Mouse (Mus musculus) liver, adult 2 months (tissue): ENCODE results near the gene Ccdc85c. TPM values are rescaled to one million over a fixed set of nuclear protein-coding genes. Genes with fewer than 3 reads are reported as not detected.

Experiments used
- DNase-seq: peaks from one replicate; pipeline ENCODE4 v3.0.0-alpha.2; 2011; ENCODE audit warnings: low read depth, low spot score; ENCODE audit errors: extremely low read depth
- H3K27ac ChIP-seq: fragments of 200-500 bp; replicated peaks from 2 replicates; pipeline ENCODE4 v1.5.1; 2012; ENCODE audit warnings: low read depth, mild to moderate bottlenecking, control low read depth, inconsistent platforms, low read length; ENCODE audit not compliant: insufficient read depth
- H3K27me3 ChIP-seq: fragments of 200-500 bp; 2 replicates; pipeline ENCODE4 v1.6.1; 2012; ENCODE audit warnings: mild to moderate bottlenecking, moderate library complexity, low read length, inconsistent platforms; ENCODE audit not compliant: control insufficient read depth, insufficient read depth
- H3K36me3 ChIP-seq: fragments of 200-500 bp; 2 replicates; pipeline ENCODE4 v1.6.1; 2012; ENCODE audit warnings: low read length, inconsistent platforms; ENCODE audit not compliant: control insufficient read depth, insufficient read depth
- H3K4me1 ChIP-seq: fragments of 200-500 bp; 2 replicates; pipeline ENCODE4 v1.6.1; 2011; ENCODE audit warnings: low read length; ENCODE audit not compliant: control insufficient read depth, insufficient read depth
- H3K4me3 ChIP-seq: fragments of 200-500 bp; 2 replicates; pipeline ENCODE4 v1.5.1; 2011; ENCODE audit warnings: low read depth, mild to moderate bottlenecking, control low read depth, low read length, moderate library complexity; ENCODE audit not compliant: insufficient read depth
- H3K79me2 ChIP-seq: fragments of 200-500 bp; 2 replicates; pipeline ENCODE4 v1.6.1; 2012; ENCODE audit warnings: inconsistent platforms, mild to moderate bottlenecking, low read length, moderate library complexity; ENCODE audit not compliant: control insufficient read depth, insufficient read depth
- H3K9ac ChIP-seq: fragments of 200-500 bp; 2 replicates; pipeline ENCODE4 v1.6.1; 2012; ENCODE audit warnings: low read depth, mild to moderate bottlenecking, control low read depth, inconsistent platforms, low read length
- CTCF ChIP-seq: fragments of 200-500 bp; IDR thresholded peaks from 2 replicates; pipeline ENCODE4 v1.5.1; 2011; ENCODE audit warnings: low read depth, low read length, control low read depth
- POLR2A ChIP-seq: fragments of 200-500 bp; IDR thresholded peaks from 2 replicates; pipeline ENCODE4 v1.6.1; 2011; ENCODE audit warnings: low read length, control low read depth; ENCODE audit not compliant: insufficient read depth; ENCODE audit errors: extremely low read depth
- WGBS: fragments of 180-500 bp; shearing (Covaris S2); methylation state at CpG from one replicate; pipeline ENCODE4 v1.1.7; 2018; 5-methylcytosine and 5-hydroxymethylcytosine counted together
- polyA plus RNA-seq: library from polyadenylated mRNA; depleted of rRNA; stranded (reverse); fragments of >200 nt; gene quantifications from 2 replicates; pipeline ENCODE4 v1.2.3, GENCODE M21; 2012
- total RNA-seq: library from RNA; depleted of rRNA; stranded (reverse); fragments of >200 nt; gene quantifications from 2 replicates; pipeline ENCODE4 v1.2.3, GENCODE M21; 2014

The Ccdc85c gene
- total and polyA plus RNA-seq, 2 experiments: 4.1 to 15.2 TPM

- 74% methylated on average over 6 of the region's 6 CpGs for WGBS
- Histone ChIP-seq H3K4me3 (no peak overlapping the region), H3K27me3 (no peaks in the 10 kb centered on the region), H3K79me2 (peaks cover 43% of the 10 kb centered on the region), H3K27ac (no peak overlapping the region), H3K36me3 (no peaks in the 10 kb centered on the region), H3K4me1 (peaks cover 29% of the 10 kb centered on the region), H3K9ac (no peak overlapping the region)
- no peak for DNase-seq
- no peak for TF ChIP-seq CTCF
- no peak for TF ChIP-seq POLR2A
Observed at GRCm38 (mm10) chr12:108237300-108238006, 37.8 kb downstream of the Ccdc85c start.

DNA sequence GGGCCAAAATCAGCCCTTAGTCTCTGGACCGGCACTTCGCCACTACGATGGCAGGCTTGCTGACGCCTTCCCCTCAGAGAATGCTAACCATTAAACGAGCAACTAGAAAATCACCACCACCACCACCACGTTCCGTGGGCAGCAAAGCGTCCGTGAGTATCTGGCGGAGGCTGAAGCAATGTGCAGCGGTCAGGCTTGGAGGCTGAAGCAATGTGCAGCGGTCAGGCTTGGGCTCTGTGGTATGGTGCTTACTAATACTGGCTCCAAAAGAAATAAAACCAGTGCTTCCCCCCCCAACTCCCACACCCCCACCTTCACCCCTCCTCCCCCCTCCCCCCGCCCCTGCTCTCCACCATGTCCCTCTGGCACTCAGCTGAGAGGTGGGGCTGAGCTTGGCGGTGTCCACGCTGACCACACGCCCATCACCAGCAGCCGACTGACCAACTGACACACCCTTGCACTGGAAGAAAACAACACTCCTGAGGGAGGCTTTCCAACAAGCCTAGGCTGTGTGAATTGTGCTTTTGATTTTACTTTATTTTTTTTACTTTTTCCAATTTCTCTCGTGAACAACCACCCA is 39.2 kb downstream of the Ccdc85c start:
- H3K4me1 ChIP-seq: peaks cover 31% of the 10 kb centered on the region
- 71% methylated on average over 18 of the region's 18 CpGs for WGBS
- TF ChIP-seq POLR2A (no peak), CTCF (no peak)
- H3K27me3 ChIP-seq: no peaks in the 10 kb centered on the region
- H3K36me3 ChIP-seq: no peaks in the 10 kb centered on the region
- no peak for DNase-seq
- H3K27ac ChIP-seq: 0 out of 2 replicates have a peak overlapping the region, but pooled peaks have one; percentile 8
- H3K4me3 ChIP-seq: no peak overlapping the region
- H3K9ac ChIP-seq: no peak overlapping the region; the same call in 1 of the 2 replicates
- H3K79me2 ChIP-seq: peaks cover 48% of the 10 kb centered on the region

DNA sequence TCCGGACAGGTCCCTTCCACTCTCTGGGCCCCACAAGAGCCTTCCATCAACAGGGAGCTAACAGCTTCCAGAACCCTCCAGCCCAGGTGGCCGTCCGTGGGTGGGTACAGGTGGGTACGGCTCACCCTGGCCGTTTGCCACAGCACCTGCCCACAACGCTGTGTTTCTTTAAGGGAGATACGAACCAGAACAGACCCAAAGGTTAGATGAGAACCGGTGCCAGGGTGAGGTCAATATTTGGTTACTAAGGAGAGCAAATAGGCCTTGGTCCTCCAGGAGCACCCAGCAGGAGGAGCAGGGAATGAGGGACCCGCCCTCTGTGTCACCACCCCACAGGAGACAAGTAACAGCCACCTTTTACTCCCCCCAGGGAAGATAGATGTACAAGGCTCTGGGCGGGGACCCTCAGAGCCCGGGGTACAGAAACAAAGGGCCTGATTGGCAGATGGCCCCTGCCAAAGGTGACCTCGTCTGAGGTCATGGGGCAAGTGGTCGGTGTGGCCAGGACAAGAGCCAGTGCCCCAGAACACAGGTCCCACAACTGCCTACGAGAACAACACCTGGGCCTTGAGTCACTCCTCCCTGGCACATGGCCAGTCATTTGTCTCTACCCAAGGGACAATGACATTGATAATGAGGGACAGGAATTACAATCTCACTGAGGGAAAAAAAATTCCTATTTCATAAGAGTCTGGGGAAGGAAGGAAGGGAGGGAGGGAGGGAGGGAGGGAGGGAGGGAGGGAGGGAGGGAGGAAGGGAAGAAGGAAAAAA is 40.2 kb downstream of the Ccdc85c start:
- Histone ChIP-seq H3K27me3 (no peaks in the 10 kb centered on the region), H3K36me3 (no peaks in the 10 kb centered on the region), H3K9ac (no peak overlapping the region), H3K4me3 (no peak overlapping the region), H3K4me1 (peaks cover 27% of the 10 kb centered on the region), H3K79me2 (peaks cover 50% of the 10 kb centered on the region), H3K27ac (peak overlapping the region; percentile 72)
- 0 out of 2 replicates have a peak, but pooled peaks have one; percentile 8 for TF ChIP-seq CTCF
- TF ChIP-seq POLR2A: no peak
- WGBS: 22% methylated on average over 14 of the region's 14 CpGs
- peak; percentile 79 for DNase-seq

- Histone ChIP-seq H3K27me3 (no peaks in the 10 kb centered on the region), H3K4me1 (peaks cover 20% of the 10 kb centered on the region), H3K9ac (no peak overlapping the region), H3K36me3 (no peaks in the 10 kb centered on the region), H3K4me3 (no peak overlapping the region), H3K79me2 (peaks cover 56% of the 10 kb centered on the region), H3K27ac (no peak overlapping the region)
- TF ChIP-seq POLR2A: no peak
- TF ChIP-seq CTCF: no peak
- peak; percentile 45 for DNase-seq
- WGBS: 44% methylated on average over 6 of the region's 6 CpGs
Observed at GRCm38 (mm10) chr12:108233736-108234135, 41.5 kb downstream of the Ccdc85c start.

DNA sequence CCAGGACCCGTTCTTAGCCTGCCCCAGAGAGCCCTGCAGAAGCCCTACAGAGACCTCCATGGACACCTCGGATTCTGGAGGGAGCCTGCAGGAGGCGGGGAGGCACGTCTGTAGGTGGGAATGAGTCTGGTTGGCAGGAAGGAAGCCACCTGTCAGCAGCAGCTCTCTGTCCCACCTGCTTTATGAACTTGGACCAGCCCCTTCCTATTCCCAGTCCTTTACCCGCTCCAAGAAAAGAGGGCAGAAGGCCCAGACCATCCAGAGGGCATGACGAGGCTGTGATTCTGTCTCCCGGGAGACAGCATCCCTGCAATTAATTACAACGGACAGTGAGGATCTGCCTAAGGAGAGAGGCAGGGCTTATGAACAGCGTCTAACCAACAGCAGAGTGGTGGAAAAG is 43.3 kb downstream of the Ccdc85c start:
- H3K27ac ChIP-seq: no peak overlapping the region
- no peaks in the 10 kb centered on the region for H3K36me3 ChIP-seq
- TF ChIP-seq POLR2A: no peak
- TF ChIP-seq CTCF: no peak
- DNase-seq: no peak
- H3K79me2 ChIP-seq: peaks cover 54% of the 10 kb centered on the region
- no peaks in the 10 kb centered on the region for H3K27me3 ChIP-seq
- 90% methylated on average over 9 of the region's 9 CpGs for WGBS
- no peak overlapping the region for H3K4me3 ChIP-seq
- H3K9ac ChIP-seq: no peak overlapping the region
- peaks cover 20% of the 10 kb centered on the region for H3K4me1 ChIP-seq
